Mouse (Mus musculus): ENCODE data around the gene Rad54l2. TPM values are rescaled to one million over a fixed set of nuclear protein-coding genes. Genes with fewer than 3 reads are reported as not detected.

Gene Rad54l2
- total RNA-seq, 2 experiments from 2014 or later: 15.7 to 16.6 TPM

DNA sequence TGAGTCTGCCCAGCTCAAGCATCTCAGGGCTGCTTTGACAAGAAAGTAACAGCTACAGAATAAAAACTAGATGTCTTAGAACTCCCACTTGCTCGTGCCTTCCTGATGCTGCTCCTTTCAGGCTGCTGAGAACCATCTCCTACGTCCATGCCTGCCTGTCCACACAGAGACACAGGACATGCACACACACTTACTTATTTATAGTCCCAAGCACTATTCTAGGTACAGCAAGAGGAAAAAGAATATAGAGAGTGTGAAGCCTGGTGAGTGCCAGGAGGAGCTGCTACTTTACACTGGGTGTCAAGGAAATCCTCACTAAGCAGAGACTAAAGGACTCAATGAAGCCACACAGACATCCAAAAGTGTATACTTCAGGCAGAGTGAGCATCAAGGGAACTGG, 34.7 kb downstream of the Rad54l2 start:
- peak; percentile 12 to 39 for DNase-seq (ENCODE audit: low spot score in 2 of 2)

DNA sequence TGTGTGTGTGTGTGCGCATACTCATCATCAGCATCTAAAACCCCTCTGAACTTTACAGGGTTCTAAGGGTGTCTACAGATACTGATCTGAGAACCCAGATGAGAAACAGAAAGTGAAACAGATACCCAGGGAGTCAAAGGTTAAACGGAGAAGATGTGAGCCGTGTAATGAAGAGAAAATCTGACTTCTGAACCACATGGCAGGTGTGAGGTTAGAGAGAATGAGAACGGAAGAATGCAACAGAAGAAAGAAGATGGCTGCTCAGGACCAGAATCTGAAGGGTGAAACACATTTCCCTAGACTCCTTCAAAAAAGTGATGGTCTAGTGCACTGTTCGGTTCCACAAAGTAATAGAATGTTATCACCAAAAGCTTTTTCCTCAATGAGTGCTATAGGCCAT, 36.9 kb downstream of the Rad54l2 start:
- no peak for DNase-seq (ENCODE audit: low spot score in 2 of 2)

DNA sequence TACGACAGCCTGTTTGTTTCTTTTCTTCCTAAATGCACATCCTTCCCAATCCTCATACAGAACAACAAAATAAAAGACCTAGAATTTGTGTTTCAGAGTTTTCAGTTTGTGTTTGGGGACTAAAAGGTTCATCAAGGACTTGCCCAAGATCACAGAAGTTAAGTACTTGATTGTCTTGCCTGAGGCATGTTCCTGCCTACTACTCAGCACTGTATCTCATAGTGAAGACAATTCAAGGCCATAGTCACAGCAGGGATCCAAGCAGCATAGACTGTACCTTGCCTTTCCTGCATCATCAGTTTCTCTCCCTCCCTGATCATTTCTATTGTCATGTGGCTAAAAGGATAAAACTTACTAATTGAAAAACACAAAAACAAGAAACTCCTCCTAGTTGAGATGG, 49.0 kb downstream of the Rad54l2 start:
- DNase-seq (ENCODE audit: low spot score in 2 of 2): no peak

- no peak for DNase-seq (ENCODE audit: low spot score in 2 of 2)
These were observed 49.9 kb downstream of the Rad54l2 start for GRCm38 (mm10) chr9:106739056-106739455.

GRCm38 (mm10) chr9:106738199-106738985, 50.6 kb downstream of the Rad54l2 start:
- no peak for DNase-seq (ENCODE audit: low spot score in 2 of 2)

DNA sequence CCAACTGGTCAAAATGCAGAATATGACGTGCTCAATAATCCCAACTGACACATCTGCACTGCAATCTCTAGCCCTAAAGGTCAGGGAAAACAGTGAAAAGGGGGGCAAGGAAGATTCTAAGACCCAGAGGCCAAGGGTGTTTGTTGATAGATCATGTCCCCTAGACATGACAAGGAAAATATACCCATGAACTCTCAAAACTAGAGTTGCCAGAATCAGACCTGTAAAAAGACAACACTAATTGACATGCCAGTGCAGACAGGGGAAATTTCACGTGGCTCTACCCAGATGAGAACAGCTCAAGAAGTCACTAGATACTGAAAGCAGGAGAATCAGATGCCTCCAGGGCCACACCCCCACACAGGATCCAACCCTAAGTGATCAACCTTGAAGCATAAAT, 55.3 kb downstream of the Rad54l2 start:
- DNase-seq (ENCODE audit: low spot score in 2 of 2): no peak

- no peak for DNase-seq (ENCODE audit: low spot score in 2 of 2)
These were observed 59.6 kb downstream of the Rad54l2 start for GRCm38 (mm10) chr9:106729416-106729815.

DNA sequence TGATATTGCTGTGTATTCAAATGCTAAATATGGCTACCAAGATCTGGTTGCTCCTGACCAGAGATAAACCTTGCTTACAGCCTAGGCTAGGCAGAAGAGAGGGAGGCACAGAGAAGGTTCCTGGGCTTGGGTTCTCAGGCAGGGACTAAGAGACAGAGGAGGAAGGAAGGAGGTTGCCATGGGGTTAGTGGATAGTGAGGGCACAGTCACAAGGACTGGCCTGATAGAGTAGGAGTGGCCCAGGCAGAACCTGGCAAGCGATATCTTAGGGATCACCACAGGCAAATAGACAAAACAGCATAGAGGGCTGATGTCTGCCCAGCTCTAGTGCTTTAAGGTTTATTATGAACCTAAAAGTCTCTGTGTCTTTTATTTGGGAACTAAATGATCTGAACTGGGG, 62.1 kb downstream of the Rad54l2 start:
- no peak for DNase-seq (ENCODE audit: low spot score in 2 of 2)

GRCm38 (mm10) chr9:106725435-106725834, 63.6 kb downstream of the Rad54l2 start:
- no peak for DNase-seq (ENCODE audit: low spot score in 2 of 2)

- no peak for DNase-seq (ENCODE audit: low spot score in 2 of 2)
These were observed 64.1 kb downstream of the Rad54l2 start for GRCm38 (mm10) chr9:106724864-106725263.

GRCm38 (mm10) chr9:106716729-106717128, 72.3 kb downstream of the Rad54l2 start:
- DNase-seq (ENCODE audit: low spot score in 2 of 2): no peak

- no peak for DNase-seq (ENCODE audit: low spot score in 2 of 2)
These were observed 72.8 kb downstream of the Rad54l2 start for GRCm38 (mm10) chr9:106716232-106716631.

- no peak for DNase-seq (ENCODE audit: low spot score in 2 of 2)
These were observed 76.5 kb downstream of the Rad54l2 start for GRCm38 (mm10) chr9:106712470-106712869.

- DNase-seq (ENCODE audit: low spot score in 2 of 2): no peak
These were observed 96.0 kb downstream of the Rad54l2 start for GRCm38 (mm10) chr9:106692973-106693481.

GRCm38 (mm10) chr9:106688834-106689233, 100.2 kb downstream of the Rad54l2 start:
- no peak for DNase-seq (ENCODE audit: low spot score in 2 of 2)

DNA sequence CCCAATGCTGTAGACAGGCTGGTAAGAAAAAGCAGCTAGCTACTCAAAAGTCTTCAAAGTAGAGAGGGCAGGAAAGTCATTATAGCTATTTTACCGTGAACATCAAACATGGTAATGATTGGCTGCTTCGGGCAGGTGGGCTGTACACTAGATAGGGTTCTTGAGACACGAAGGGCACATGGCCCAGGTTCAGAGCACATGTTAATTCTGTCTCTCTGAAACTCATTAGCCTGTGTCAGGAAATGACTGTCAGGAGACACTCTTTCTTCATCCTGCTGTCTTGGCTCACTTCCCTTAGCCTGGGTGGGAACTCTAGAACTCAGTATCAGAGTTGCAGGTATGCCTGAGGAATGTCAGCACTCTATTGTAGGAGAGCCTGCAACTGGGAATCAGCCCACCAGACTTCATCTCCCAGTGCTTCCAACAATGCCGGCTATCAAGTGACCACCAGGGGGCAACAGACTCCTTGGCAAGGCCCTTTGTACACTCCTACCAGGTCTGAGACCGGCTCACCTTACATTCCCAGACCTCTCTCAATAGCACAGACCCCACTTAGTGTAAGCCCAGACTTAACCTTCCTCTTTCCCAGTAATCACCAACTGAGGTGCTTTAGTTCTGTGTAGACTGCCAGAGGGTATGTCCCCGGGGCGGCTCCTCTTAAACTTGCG, 101.9 kb downstream of the Rad54l2 start:
- DNase-seq (ENCODE audit: low spot score in 2 of 2): peak; percentile 65 to 78

GRCm38 (mm10) chr9:106685249-106686101, 103.5 kb downstream of the Rad54l2 start, which contains the start of gene Tex264:
TSS of gene Tex264 (minus strand) at chr9:106685927.
- peak; percentile 85 to 89 for DNase-seq (ENCODE audit: low spot score in 2 of 2)

DNA sequence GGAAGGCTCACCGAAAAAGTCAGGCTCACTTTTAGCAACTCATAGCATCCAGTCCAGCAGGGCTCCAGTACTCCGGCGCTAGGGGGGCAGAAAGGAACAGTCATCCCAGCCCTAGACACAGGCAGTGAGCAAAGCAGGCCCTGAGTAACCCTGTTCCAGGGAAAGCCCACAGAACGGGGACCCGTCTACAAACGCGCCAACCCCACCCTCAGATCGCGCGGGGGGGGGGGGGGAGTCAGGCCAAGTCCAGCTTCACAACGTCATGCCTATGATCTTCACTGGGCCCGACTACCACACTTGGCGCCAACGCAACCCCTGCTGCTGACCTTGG, 104.1 kb downstream of the Rad54l2 start:
- DNase-seq (ENCODE audit: low spot score in 2 of 2): no peak

GRCm38 (mm10) chr9:106684093-106684872, 104.7 kb downstream of the Rad54l2 start:
- no peak for DNase-seq (ENCODE audit: low spot score in 2 of 2)

GRCm38 (mm10) chr9:106681026-106681425, 108.0 kb downstream of the Rad54l2 start:
- DNase-seq (ENCODE audit: low spot score in 2 of 2): peak; percentile 54 to 58

DNA sequence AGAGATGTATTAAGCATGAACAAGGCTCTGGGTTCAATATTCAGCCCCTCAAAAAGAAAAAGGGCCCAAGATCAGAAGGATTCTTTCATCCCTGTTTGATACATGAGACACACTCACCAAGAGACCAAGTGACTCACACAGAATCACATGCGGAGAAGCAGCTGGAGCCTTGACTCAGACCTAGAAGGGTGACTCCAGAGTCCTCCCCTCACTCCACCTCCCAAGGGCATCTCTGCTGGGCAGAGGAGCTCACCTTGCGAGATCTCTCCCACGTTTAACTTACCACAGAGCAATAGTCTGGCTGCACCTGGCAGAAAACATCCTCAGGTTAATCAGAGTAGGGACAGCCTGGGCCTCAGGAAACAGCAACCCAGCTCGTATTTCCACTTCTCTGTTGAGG, 110.8 kb downstream of the Rad54l2 start:
- DNase-seq (ENCODE audit: low spot score in 2 of 2): no peak

Data from left cerebral cortex, adult 18-20 months (tissue).